Mouse (Mus musculus) spleen, adult 12 weeks (tissue): ENCODE measurements around the gene Slc12a1.

ENCODE experiments used
- DNase-seq: peaks from one replicate; pipeline ENCODE4 v3.0.0; 2022; ENCODE audit warnings: low spot score

The Slc12a1 gene

GRCm38 (mm10) chr2:125208894-125209596, 56.7 kb downstream of the Slc12a1 start:
- DNase-seq, result no peak

GRCm38 (mm10) chr2:125211831-125212510, 59.7 kb downstream of the Slc12a1 start:
- DNase-seq, result no peak

- peak; percentile 42 for DNase-seq
These were observed 62.3 kb downstream of the Slc12a1 start for GRCm38 (mm10) chr2:125214592-125214991.

- no peak for DNase-seq
These were observed 65.0 kb downstream of the Slc12a1 start for GRCm38 (mm10) chr2:125217286-125217685.

- DNase-seq, result no peak
These were observed 66.3 kb downstream of the Slc12a1 start for GRCm38 (mm10) chr2:125218566-125218965.

GRCm38 (mm10) chr2:125219268-125219667, 67.0 kb downstream of the Slc12a1 start:
- DNase-seq, result no peak

DNA sequence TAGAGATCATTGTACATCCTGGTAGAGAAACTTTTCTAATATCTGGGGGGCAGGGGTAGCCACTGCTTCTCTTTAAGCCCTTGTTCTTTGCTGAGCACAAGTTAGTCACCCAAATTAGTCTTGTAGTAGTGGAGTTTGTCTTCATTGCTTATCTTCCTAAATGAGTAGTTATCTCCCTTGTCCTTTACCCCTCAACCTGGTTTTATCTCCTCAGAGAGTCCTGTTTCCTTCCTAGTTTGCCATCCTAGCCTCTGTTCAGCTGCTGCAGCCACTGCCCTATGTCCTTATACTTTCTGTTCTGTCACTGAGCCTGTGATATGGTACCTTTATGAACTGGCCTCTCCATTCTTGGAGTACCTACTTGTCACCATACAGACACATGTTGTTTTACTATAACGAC, 69.4 kb downstream of the Slc12a1 start:
- no peak for DNase-seq

DNA sequence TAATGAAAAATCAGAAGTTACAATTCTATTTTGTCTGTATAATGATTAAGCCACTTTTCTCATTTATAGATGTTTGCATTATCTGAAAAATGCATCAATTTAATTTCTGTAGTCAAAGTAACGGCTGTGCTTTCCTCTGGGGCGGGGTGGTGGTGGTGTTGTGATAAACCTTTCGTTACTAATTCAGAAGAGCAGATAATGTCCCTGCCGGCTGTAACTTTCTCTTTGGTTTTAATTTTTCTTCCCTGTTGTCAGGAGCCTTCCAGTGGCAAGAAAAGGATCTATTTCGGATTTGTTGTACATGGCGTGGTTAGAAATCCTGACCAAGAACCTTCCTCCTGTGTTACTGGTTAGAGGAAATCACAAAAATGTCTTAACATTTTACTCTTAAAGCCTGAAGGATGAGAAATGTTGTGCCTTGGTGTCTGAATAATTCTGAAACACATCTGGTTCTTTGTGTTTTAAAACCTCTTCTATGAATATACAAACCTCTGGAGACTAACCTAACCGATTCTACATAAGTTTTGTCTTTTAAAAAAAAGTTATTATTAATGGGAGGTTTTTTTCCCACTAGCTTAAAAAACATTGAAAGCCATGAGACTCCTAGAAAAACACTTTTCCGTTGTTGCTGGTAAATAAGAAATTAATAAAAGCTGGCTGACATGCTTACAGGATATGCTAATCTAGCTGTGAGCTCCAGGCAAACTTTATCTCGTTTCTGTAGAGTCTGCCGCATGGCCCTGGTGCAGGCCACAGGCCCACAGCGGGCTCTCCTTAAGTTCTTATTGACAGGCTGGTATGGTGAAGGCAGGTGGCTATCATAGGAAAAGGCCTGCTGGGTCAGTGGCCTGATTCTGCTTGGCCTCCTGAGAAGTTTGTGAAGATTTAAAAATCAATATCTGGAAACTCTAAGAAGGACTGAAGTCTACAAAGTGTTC, 76.4 kb downstream of the Slc12a1 start:
- no peak for DNase-seq

GRCm38 (mm10) chr2:125232183-125232582, 79.9 kb downstream of the Slc12a1 start:
- DNase-seq, result no peak

- DNase-seq, result no peak
These were observed 81.2 kb downstream of the Slc12a1 start for GRCm38 (mm10) chr2:125233537-125233936.

- DNase-seq, result no peak
These were observed 81.7 kb downstream of the Slc12a1 start for GRCm38 (mm10) chr2:125234049-125234448.

DNA sequence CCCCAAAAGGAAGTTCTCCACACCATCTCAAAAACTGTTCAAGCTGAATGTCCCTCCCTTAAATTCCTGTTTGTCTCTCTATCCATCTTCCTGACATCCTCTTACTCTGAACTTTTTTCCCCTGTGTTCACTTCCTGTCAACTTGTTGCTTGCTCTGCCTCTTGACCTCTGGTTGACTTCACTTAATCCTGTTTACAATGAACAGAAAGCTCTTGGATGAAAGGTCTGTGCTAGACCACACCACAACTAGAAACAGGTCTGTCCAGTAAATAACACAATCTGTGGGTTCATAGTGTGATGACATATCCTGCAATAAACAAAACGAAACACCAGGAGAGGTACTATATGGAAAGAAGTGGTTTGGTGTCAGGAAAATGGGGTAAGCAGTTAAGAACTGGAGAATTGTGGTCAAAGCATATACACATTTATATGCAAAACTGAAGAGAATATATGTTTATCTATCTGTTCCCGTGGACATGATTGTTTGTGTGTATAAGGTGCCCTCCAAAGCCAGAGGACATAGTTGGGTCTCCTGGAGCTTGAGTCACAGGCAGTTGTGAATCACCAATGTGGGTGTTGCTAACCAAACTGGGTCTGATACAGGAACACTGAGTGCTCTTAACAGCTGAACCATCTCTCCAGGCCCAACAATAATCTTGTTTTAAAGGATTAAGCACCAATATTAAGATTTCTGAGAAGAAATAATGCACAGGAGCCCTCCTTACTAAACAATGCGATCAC, 93.4 kb downstream of the Slc12a1 start:
- DNase-seq, result no peak

DNA sequence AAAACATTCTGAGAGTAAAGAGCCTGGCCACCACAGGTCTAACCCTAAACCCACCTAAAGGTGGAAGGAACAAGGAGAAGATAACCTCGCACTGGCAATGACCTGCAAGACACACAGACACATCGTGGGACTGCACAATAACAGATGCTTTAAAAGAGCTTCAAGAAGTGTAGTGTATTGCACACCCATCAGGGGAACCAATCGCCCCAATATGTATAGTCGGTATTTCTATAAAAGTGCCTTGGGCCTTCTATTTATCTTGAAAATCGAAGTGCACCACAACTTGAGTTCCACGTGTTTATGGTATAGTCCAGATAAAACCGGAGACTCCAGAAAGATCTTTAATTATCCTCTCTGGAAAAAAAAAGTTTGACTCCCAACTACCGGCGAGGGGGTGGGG, 94.4 kb downstream of the Slc12a1 start:
- DNase-seq, result no peak

- peak; percentile 89 for DNase-seq
These were observed 95.0 kb downstream of the Slc12a1 start, which contains the start of gene Dut for GRCm38 (mm10) chr2:125247108-125247961. TSS of gene Dut (plus strand) at chr2:125247190.

DNA sequence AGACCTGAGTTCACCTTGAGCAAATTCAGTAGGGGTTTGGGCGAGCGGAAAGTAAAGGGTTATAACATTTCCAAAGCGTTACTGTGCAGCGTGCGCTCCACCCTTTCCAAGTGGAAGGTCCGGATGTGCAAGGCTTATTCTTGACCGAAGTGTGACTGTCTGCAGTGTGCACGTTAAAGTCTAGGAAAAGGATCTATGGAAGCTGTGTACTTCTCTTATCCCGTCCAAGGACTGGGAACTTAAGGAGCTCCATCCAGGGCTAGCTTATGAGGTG, 95.6 kb downstream of the Slc12a1 start:
- no peak for DNase-seq

DNA sequence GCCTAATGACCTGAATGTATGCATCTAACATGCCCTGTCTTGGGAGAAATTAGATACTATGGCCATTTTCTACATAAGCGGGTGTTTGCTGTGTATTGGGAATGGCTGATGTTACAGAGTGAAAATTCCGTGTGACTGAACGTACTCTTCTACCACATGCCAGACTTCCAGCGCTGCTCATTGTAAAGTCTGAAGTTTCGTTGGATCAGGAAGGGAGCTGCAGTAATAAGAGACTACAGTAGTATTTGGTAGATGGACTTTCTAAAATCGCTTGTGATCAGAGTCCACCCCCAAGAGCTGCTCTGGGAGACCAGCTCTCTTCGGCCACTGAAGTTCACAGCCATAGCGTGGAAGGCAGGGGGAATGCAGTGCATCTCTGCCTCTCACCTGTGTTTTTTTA, 96.0 kb downstream of the Slc12a1 start:
- DNase-seq, result no peak

DNA sequence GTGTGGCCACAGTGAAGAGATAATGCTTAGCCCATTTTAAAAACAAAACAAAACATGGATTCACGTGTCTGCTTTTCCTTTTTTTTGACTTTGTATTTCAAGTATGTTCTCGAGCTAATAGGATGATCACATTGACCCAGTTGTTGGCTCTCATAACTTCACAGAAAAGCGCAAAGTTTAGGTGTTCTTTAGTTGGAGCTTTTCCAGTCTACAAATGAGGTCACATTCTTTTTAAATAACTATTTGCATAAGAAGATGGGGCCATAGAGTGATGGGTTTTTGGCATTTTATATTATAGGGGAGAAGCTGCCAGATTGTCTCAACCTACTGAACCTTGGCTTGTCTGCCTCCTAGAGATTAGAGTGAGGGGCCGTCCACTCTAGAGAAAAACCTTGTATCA, 97.0 kb downstream of the Slc12a1 start:
- DNase-seq, result no peak

GRCm38 (mm10) chr2:125249874-125250273, 97.6 kb downstream of the Slc12a1 start:
- DNase-seq, result no peak

GRCm38 (mm10) chr2:125251781-125252180, 99.5 kb downstream of the Slc12a1 start:
- DNase-seq, result no peak

GRCm38 (mm10) chr2:125252275-125252674, 100.0 kb downstream of the Slc12a1 start:
- peak; percentile 34 for DNase-seq

GRCm38 (mm10) chr2:125253699-125254098, 101.4 kb downstream of the Slc12a1 start:
- DNase-seq, result no peak
